Mouse (Mus musculus) embryonic facial prominence, embryonic 11.5 days (tissue): ENCODE data around the gene H2-Eb1. TPM values are rescaled to one million over a fixed set of nuclear protein-coding genes. Genes with fewer than 3 reads are reported as not detected.

Experiments
- ATAC-seq: fragments of 200-750 bp; cut with Nextera tagmentation; replicated peaks from 2 replicates; pipeline ENCODE4 v1.8.0; 2017; ENCODE audit warnings: low read depth; ENCODE audit not compliant: insufficient number of reproducible peaks, low FRiP score, low TSS enrichment
- DNase-seq: peaks from one replicate; pipeline ENCODE4 v3.0.0-alpha.2; 2015; ENCODE audit warnings: low spot score
- H3K27ac ChIP-seq: fragments of 300-500 bp; sonication (generic); replicated peaks from 2 replicates; pipeline ENCODE4 v1.5.1; 2014; ENCODE audit warnings: mild to moderate bottlenecking, low read depth, low read length, control low read depth
- H3K27me3 ChIP-seq: fragments of 300-500 bp; sonication (generic); 2 replicates; pipeline ENCODE4 v1.6.1; 2014; ENCODE audit warnings: mild to moderate bottlenecking, low read length, moderate library complexity, mixed read lengths; ENCODE audit not compliant: control insufficient read depth, insufficient read depth
- H3K36me3 ChIP-seq: fragments of 300-500 bp; sonication (generic); replicated peaks from 2 replicates; pipeline ENCODE4 v1.6.1; 2014; ENCODE audit warnings: low read depth, mild to moderate bottlenecking, low read length, moderate library complexity, mixed read lengths; ENCODE audit not compliant: control insufficient read depth, insufficient read depth
- H3K4me1 ChIP-seq: fragments of 300-500 bp; sonication (generic); 2 replicates; pipeline ENCODE4 v1.6.1; 2014; ENCODE audit warnings: low read length, mixed read lengths; ENCODE audit not compliant: control insufficient read depth, insufficient read depth
- H3K4me2 ChIP-seq: fragments of 300-500 bp; sonication (generic); 2 replicates; pipeline ENCODE4 v1.6.1; 2014; ENCODE audit warnings: low read depth, mild to moderate bottlenecking, control low read depth, low read length, moderate library complexity
- H3K4me3 ChIP-seq: fragments of 300-500 bp; sonication (generic); 2 replicates; pipeline ENCODE4 v1.5.1; 2014; ENCODE audit warnings: low read depth, low read length, control low read depth
- H3K9ac ChIP-seq: fragments of 300-500 bp; sonication (generic); replicated peaks from 2 replicates; pipeline ENCODE4 v1.6.1; 2014; ENCODE audit warnings: mild to moderate bottlenecking, control low read depth, low read length
- H3K9me3 ChIP-seq: fragments of 300-500 bp; sonication (generic); replicated peaks from 2 replicates; pipeline ENCODE4 v1.6.1; 2016; ENCODE audit warnings: mild to moderate bottlenecking, low read length, inconsistent platforms, mixed read lengths; ENCODE audit not compliant: control insufficient read depth
- WGBS: fragments of 180-500 bp; shearing (Covaris S2); extraction: QIAGEN DNeasy Blood & Tissue Kit; methylation state at CpG from one replicate; pipeline ENCODE4 v1.1.7; 2014; 5-methylcytosine and 5-hydroxymethylcytosine counted together
- polyA plus RNA-seq: library from polyadenylated mRNA; unstranded; fragments of >200 nt; fragmentation: Nextera tagmentation; extraction: Ambion mirVana; gene quantifications from 2 replicates; pipeline ENCODE4 v1.2.1, GENCODE M21; 2014

H2-Eb1 gene
- polyA plus RNA-seq, 1 experiment from 2014 or later = 1.5 TPM

DNA sequence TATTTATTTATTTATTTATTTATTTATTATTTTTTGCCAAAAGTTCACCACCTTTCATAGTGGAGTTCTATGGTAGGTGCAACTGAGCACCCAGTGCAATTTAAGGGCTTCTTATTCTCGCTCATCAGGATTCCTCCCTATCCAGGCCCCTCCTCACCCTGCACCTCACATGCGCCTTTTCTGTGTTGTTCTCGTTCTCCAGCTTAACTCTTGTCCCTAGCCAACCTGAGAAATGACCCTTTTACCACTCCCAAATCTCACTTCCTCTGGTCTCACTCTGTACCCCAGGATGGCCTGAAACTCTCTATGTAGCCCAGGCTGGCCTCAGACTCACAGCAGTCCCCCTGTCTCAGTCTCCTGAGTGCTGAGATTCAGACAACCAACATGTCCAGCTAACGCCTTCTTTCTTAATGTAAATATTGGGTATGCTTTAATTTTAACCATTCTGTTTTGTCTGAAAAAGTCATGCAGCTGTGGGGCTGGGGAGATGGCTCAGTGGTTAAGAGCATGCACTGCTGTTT lies 3.9 kb upstream of the H2-Eb1 start:
- DNase-seq = no peak
- Histone ChIP-seq H3K27ac (no peak overlapping the region), H3K27me3 (no peaks in the 10 kb centered on the region), H3K36me3 (no peaks in the 10 kb centered on the region), H3K9ac (no peak overlapping the region), H3K9me3 (no peaks in the 10 kb centered on the region), H3K4me1 (no peaks in the 10 kb centered on the region), H3K4me2 (no peak overlapping the region), H3K4me3 (no peak overlapping the region)
- 88% methylated on average over 4 of the region's 4 CpGs for WGBS
- ATAC-seq = no peak

DNA sequence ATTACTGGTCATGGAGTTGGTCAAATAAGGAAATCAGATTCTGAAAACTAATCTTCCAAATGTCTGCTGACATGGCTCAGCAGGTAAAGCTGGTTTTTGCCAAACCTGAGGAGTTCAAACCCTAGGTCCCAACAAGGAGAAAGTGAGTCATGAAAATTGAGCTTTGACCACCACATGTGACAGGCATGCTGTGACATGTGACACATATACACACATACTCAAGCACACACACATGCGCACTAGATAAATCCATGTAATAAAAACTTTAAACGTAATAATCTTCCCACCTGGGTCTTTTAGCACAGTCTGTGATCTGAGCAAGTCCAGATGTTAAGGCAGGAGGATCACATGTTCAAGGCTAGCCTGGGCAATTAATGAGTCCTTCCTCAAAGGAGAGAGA lies 1.9 kb upstream of the H2-Eb1 start:
- 82% methylated on average over 2 of the region's 2 CpGs for WGBS
- Histone ChIP-seq H3K4me3 (no peak overlapping the region), H3K27me3 (no peaks in the 10 kb centered on the region), H3K36me3 (no peaks in the 10 kb centered on the region), H3K4me1 (no peaks in the 10 kb centered on the region), H3K4me2 (no peak overlapping the region), H3K9me3 (no peaks in the 10 kb centered on the region), H3K9ac (no peak overlapping the region), H3K27ac (no peak overlapping the region)
- ATAC-seq = no peak
- no peak for DNase-seq

DNA sequence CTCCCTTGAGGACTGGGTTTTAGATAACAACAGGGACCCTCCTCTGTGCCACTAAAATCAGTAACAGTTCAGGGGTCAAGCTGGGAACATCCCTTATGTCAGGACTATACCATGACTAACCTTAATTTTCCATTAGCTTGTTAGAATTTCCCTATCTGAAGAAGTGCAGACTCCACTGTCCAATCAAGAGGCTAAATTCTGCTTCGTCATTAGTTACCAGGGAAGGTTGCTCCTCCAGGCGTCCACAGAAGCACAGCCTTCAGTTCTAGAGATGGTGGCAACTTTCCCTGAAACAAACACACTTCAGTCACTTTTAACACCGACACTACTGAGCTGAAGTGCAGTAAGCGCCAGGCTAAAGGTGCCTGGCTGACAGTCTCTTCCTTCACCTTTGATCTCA lies 916 bp upstream of the H2-Eb1 start:
- Histone ChIP-seq H3K4me2 (no peak overlapping the region), H3K27ac (no peak overlapping the region), H3K4me1 (no peaks in the 10 kb centered on the region), H3K4me3 (no peak overlapping the region), H3K27me3 (no peaks in the 10 kb centered on the region), H3K9ac (no peak overlapping the region), H3K36me3 (no peaks in the 10 kb centered on the region), H3K9me3 (no peaks in the 10 kb centered on the region)
- ATAC-seq (no peak), DNase-seq (peak; percentile 62)
- 22% methylated on average over 4 of the region's 4 CpGs for WGBS

DNA sequence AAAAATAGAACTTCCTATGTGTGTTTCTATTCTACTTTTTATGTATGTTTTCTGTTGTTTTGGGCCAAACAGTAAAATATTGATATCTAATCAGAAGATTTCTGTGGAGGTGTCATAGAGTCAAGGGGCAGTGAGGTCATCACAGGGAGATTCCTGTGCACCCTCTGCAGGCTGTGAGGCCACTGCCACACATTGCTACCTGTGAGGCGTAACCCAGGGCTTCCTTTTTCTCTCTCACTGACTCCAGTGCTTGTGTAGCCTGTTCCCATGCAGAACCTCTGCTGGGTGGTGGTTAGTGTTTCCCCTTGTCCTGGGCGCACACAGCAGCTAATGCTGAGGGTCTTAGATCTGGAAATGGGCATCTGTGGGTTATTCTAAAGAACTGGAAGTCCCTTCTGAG lies 740 bp downstream of the H2-Eb1 start:
- WGBS = 77% methylated on average over 2 of the region's 2 CpGs
- Histone ChIP-seq H3K36me3 (no peaks in the 10 kb centered on the region), H3K4me1 (no peaks in the 10 kb centered on the region), H3K27me3 (no peaks in the 10 kb centered on the region), H3K9ac (no peak overlapping the region), H3K9me3 (no peaks in the 10 kb centered on the region), H3K4me2 (no peak overlapping the region), H3K4me3 (no peak overlapping the region), H3K27ac (no peak overlapping the region)
- DNase-seq (no peak), ATAC-seq (no peak)

DNA sequence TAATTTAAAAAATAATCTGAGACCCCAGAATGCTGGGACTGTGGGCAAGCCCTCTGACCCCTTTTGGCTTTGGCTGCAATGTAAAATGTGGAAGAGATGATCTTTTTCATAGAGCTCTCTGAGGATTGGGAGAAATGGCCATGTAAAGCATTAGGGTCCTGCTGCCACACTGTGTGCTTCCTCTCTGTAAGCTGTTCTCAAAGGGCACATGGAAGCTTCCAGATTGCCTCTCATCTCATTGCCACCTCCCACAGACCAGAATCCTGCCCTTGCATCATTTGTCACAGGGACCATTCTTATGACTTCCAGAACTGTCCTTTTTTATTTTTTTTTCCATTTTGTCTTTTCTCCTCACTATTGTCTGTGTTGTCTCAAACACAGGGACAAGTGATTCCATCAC lies 1.5 kb downstream of the H2-Eb1 start:
- Histone ChIP-seq H3K9ac (no peak overlapping the region), H3K36me3 (no peaks in the 10 kb centered on the region), H3K9me3 (no peaks in the 10 kb centered on the region), H3K27me3 (no peaks in the 10 kb centered on the region), H3K4me1 (no peaks in the 10 kb centered on the region), H3K27ac (no peak overlapping the region), H3K4me2 (no peak overlapping the region), H3K4me3 (no peak overlapping the region)
- DNase-seq = no peak
- ATAC-seq = no peak

DNA sequence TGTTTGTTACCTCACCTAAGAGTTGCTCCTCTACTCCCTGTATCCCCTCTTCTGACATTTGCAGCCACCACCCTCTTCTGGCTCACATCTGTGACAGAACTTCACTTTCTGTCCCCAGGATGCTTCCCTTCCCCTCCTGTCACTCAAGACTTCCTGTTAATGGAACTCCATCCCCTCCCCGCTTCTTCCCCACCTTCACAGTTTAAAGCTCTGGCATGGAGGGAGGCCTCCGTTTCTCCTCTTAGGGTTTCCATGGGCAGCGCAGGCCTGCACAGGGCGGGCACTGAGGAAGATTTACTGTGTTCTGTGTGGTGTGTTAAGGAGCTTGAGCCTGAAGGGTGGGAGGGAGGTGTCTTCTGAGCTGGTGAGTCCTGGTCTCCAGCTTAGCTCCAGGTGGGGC lies 2.5 kb downstream of the H2-Eb1 start:
- Histone ChIP-seq H3K36me3 (no peaks in the 10 kb centered on the region), H3K4me3 (no peak overlapping the region), H3K9me3 (no peaks in the 10 kb centered on the region), H3K4me2 (no peak overlapping the region), H3K4me1 (no peaks in the 10 kb centered on the region), H3K27me3 (no peaks in the 10 kb centered on the region), H3K9ac (no peak overlapping the region), H3K27ac (no peak overlapping the region)
- WGBS = 74% methylated on average over 4 of the region's 4 CpGs
- DNase-seq (no peak), ATAC-seq (no peak)

DNA sequence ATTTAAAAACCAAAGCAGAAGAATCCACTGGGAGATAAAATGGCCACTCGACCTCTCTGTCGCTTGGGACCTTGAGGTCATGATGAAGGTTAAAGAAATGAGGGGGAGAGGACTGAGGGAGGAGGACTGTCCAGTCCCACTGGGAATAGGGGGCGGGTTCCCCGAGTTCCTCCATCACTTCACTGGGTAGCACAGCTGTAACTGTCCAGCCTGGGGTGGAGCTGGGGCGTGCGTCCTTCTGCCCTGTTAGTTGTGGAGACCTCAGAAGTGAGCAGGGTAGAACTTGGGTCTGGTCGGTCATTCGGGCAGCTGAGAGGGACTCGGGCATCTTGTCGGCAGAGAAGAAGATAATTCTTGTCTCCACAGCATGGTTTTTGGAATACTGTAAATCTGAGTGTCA lies 3.6 kb downstream of the H2-Eb1 start:
- H3K4me3 ChIP-seq = peak overlapping the region; percentile 44
- H3K9me3 ChIP-seq = no peaks in the 10 kb centered on the region
- peak overlapping the region; percentile 39 for H3K4me2 ChIP-seq
- H3K27me3 ChIP-seq = no peaks in the 10 kb centered on the region
- no peaks in the 10 kb centered on the region for H3K4me1 ChIP-seq
- ATAC-seq = 0 out of 2 replicates have a peak, but pooled peaks have one; percentile 31
- no peaks in the 10 kb centered on the region for H3K36me3 ChIP-seq
- DNase-seq = peak; percentile 2
- no peak overlapping the region for H3K27ac ChIP-seq
- 21% methylated on average over 10 of the region's 10 CpGs for WGBS
- H3K9ac ChIP-seq = peak overlapping the region; percentile 58; the same call in 1 of the 2 replicates

DNA sequence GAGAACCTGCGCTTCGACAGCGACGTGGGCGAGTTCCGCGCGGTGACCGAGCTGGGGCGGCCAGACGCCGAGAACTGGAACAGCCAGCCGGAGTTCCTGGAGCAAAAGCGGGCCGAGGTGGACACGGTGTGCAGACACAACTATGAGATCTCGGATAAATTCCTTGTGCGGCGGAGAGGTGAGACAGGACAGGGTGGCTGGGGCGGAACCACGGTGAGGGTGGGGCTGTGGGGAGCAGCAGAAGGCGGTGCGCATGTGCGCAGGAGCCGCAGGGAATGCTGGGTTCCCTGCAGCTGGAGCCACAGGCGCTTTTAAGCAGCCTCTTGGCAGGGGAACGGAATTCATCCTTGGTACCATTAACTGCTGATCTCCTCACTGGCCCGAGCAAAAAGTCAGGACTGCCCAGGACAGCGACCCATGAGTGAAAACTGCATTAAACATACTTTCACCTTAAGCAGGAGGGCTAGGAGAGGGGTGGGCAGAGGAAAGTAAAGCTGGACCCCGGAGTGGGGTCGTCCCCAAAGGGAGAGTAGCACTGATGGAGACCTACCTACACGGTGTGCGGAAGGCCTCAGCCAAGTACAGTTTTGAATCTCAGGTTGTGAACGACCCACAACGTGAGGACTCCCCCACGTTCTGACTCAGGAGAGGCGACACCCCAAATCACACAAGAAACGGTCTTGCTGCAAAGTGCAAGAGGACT lies 4.2 kb downstream of the H2-Eb1 start:
- peak overlapping the region; percentile 39 for H3K4me2 ChIP-seq
- H3K9me3 ChIP-seq = no peaks in the 10 kb centered on the region
- no peak overlapping the region for H3K27ac ChIP-seq
- DNase-seq (peak; percentile 73), ATAC-seq (peak; percentile 83)
- H3K9ac ChIP-seq = peak overlapping the region; percentile 58
- H3K4me3 ChIP-seq = peak overlapping the region; percentile 44
- no peaks in the 10 kb centered on the region for H3K4me1 ChIP-seq
- WGBS = 20% methylated on average over 38 of the region's 38 CpGs
- no peaks in the 10 kb centered on the region for H3K36me3 ChIP-seq
- no peaks in the 10 kb centered on the region for H3K27me3 ChIP-seq
